Mouse (Mus musculus): ENCODE results near the gene 2210011C24Rik. TPM values are rescaled to one million over a fixed set of nuclear protein-coding genes. Genes with fewer than 3 reads are reported as not detected.
"Not testable (repeated sequence)": the region's sequence is repeated elsewhere in the genome, so short reads cannot be mapped to it uniquely, and the experiment has no call there.

Gene 2210011C24Rik
- total RNA-seq, 2 experiments from 2014 or later, result 0.93 to 1.4 TPM

DNA sequence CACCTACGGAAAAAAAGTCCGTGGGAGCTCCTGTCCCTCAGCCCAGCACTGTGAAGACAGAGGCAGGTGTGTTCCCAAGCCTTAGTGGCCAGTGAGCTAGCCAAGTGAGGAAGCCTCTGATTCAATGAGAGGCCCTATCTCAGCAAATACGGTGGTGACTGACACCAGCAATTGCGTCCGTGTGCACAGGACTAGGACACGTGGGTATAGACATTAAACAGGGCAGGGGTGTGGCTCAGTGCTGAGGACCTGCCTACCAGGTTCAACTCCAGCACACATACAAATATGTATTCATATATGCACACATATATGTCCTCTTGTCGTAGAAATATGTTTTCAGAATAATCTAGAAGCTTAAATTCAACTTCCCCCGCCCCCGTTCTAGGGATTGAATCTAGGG, 7.8 kb upstream of the 2210011C24Rik start:
- no peak for DNase-seq

DNA sequence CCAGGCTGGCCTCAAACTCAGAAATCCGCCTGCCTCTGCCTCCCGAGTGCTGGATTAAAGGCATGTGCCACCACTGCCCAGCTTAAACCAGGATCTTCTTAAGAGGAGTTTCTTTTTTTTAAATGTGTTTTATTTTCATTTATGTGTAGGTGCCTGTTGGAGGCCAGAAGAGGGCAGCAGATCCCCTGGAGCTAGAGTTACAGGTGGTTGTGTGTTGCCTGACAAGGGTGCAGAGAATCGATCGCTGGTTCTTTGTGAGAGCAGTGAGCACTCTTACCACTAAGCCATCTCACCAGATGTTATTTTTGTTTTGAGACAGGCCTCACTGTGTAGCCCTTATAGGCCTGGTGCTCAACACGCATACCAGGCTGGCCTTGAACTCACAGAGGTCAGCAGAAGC, 3.9 kb upstream of the 2210011C24Rik start:
- no peak for DNase-seq

DNA sequence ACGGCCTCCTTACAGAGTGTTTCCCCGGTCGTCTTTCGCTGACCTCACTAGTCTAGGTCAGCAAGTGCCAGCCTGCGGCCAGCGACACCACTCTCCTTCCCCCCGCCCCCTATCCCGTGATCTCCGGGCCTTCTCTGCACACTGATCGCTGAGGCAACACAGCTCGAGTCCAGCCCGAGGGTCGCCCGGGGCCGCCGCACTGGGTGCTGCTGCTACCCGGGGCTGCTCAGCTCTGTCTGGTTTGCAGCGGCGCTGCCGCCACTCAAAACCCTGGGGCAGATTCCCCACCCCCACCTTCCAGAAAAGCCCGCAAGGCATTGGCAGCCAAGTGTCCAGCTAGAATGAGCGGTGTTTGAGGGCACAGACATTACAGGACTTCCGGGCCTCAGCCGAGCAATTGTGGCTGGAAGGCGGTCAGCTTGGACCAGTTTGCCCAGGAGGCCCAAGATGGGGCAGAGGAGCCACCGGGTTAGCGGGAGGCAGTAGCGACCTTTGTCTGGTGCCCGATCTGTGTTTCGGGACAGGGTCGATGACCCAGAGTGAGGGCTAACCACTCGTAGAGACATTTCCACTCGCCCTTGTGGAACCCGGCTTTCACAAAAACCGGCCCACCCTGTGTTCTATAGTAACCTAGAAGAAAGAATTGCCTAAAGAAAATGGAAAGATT, 661 bp upstream of the 2210011C24Rik start:
- peak; percentile 31 for DNase-seq

DNA sequence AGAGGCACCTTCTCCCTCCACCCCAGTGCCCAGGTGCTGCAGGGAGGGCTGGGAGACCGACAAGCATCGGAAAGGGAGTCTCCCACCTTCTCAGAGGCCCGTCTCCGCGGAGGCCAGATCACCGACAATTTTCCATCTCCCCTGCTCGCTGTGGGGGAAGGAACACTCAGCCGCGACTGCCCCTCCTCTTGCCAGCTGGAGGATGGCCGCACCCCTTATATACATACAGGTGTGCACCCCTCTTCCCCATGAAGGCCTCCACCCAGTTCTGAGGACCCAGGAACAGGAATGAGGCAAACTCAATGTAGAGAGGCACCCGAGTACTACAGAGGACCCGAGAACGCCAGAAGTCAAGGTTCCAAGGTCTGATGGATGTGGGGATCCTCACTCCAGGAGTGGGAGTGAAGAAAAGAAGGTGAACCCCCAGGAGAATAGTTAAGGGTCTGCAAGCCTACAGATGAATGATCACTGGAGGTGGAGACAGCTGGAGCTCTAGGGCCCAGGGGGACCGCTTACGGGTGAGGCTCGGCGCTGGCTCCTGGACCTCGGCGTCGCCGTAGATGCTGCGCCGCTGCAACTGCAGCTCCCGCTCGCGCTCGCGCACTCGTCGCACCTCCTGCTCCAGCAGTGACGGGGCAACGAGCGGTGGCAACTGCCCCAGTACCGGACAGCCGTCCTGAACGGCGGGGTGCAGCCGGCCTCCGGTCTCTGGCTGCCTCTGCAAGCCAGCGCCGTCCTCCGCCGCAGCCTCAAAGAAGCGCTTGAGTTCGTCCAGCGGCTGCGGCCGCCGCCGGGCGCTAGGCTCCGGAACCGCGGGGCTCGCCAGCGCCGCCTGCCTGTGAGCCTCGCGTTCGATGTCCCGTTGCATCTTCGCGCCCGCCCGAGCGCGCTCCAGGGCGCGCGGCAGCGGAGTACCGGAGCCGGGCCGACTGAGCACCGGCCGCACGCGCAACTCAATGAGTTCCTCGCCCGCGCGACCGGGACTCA, 1.1 kb downstream of the 2210011C24Rik start:
- peak; percentile 82 for DNase-seq

DNA sequence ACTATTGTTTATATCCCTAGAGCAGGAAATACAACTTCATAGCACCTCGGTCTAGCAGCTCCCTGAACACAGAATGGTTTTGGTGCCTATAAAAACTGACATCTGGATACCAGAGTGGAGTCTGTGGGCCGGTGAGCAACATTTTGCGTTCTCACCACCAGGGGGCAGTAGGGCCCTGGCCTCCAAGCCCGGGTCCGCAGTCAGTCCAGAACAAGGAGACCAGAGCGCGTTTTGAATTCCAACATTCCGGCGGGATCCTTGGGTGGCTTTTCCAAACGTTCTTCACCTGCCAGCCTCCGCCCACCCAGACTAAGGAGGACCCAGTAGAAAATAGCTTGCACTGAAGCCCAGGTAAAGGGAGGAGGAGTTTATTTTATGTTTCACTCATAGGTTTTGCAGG, 2.1 kb downstream of the 2210011C24Rik start:
- peak; percentile 94 for DNase-seq

DNA sequence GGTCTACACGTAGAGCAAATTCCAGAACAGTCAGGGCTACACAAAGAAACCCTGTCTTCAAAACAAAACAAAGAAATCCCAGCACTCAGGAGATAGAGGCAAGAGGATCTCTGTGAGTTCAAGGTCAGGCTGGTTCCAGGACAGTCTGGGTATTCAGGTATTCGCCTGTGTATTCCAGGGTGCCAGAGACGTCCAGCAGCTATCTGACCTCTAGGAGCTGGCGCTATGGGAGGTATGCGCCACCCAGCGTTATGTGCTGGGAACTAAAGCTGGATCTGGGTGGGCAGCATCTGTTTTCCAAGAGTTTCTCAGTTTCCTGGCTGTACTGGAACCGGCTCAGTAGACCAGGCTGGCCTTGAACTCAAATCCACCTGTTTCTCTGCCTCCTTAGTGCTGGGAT, 3.6 kb downstream of the 2210011C24Rik start:
- DNase-seq, result no peak

DNA sequence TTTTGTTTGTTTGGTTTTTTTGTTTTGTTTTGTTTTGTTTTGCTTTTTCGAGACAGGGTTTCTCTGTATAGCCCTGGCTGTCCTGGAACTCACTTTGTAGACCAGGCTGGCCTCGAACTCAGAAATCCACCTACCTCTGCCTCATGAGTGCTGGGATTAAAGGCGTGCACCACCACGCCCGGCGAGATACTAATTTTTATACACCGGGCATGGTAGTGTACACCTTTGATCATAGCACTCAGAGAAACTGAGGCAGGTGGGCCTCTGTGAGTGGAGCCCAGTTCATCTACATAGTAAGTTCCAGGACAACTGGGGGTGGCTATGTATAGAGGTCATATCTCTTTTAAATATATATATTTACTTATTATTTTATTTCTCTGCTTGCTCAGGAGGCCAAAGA, 6.5 kb downstream of the 2210011C24Rik start:
- not testable (repeated sequence) for DNase-seq

DNA sequence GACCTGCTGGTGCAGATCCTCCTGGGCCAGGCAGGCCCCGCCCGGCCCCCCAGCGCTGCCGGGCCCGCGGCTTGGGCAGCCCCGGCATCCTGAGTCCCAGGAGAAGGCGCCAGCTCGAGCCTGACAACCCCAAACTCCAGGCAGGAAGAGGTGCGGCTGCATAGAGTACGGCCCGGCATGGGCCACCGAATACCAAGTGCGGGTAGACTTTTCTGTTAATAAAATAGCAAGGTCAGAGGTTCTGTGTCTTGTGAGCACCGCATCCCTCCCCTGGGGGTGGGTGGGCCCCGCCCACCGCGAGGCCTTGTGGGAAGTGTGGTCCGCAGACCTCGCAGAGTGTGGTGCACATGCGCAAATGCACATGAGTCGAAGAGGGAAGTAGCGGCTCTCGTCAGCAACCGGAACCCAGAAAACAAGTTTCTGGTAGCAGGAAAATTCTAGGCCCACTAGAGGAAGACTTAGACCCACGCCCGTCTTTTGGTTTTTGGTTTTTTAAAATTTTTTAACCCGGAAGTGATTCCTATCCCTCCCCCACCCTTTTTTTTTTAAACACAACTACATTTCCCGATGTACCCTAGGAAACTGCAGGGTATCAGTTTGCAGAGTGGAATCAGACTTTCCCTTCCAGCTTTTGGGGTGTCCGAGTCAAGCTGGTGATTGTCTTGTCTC, 7.3 kb downstream of the 2210011C24Rik start:
- peak; percentile 93 for DNase-seq

DNA sequence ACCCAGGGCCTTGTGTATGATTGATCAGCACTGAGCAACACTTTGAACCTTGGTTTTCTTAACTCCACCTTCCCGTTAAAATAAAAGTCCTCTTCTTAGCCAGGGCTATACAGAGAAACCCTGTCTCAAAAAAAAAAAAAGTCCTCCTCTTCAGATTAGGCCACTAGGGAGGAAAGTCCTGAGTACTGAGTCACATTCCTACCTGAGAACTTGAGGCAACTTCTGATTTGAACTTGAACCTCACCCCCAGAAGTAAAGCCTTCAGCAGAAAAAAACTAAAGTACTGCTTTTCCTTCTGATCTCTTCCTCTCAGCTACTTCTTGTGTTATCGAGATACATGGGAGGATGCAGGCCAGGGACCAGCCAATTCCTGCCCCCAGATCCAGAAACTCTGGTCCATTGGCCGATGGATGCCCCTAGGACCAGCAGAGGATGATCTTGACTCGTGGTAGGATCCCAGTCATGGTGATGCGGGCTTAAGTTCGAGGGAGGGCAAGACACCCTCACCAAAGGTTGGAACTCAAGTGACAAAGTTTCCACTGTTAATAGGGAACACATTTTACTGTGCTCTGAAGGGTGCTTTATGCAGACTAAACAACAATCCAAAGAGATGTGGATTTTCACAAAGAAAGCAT, 8.2 kb downstream of the 2210011C24Rik start:
- no peak for DNase-seq

DNA sequence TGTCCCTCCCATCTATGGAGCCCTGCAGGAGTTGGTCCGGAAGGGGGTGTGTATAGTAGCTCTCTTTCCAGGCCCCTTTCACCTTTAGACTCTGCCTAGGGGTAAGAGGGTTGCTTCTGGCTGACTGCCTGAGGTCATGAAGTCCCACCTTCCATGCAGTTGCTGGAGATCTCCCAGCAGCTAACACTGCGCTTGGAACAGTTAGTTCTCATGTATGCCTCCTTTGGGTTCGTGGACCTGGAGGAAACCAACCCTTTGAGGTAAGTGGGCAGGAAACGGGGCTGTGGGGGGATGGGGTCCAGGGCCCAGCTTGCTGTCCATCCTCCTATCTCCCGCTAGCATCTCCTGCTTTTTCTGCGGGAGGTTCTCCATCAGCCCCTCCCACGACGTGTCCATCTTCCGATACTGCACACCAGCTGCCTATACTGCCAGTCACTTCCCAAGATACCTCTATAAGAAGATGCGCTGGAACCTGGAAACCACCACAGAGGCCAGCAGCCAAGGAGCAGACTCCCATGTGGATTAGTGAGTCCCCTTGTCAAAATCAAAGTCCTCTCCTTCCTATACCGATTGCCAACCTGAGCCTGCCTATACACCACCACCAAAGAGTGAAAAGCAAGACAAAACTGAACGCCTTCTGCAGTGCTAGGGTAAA, 8.9 kb downstream of the 2210011C24Rik start:
- DNase-seq, result no peak

DNA sequence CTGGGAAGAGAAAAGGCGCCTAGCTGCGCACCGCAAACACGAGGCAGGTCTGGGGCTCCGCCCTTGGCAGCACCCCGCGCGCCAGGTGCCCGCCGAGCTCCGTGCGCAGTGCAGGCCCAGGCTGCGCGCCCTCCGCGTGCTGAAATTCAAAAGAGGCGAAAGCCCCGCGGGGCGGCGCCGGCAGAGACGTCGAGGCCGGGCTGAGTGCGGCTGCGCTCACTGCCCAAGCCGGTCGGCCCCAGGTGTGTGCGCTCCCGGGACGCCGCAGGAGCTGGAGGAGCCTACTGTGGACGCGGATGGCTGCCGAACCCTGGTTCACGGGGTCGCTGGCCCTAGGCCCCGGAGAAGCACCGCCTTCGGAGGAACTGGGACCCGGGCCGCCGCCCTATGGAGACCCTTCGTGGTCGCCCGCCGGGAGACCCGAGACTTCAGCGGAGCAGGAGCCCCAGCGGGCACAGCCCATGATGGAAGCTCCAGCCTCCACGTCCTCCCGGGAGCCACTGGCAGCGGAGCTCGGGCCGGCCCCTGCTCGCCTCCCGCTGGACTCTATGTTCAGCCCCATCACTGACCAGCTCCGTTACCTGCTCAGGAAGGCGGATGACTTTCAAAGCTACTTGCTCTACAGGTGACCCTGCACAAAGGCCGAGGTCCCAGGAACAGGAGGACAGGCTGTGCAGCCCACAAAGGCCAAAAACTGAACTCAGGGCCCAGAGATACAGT, 10.5 kb downstream of the 2210011C24Rik start, which contains the start of gene 1700067K01Rik:
TSS of gene 1700067K01Rik (plus strand) at position 222 of the 720 bp plus-strand sequence.
- DNase-seq, result no peak

DNA sequence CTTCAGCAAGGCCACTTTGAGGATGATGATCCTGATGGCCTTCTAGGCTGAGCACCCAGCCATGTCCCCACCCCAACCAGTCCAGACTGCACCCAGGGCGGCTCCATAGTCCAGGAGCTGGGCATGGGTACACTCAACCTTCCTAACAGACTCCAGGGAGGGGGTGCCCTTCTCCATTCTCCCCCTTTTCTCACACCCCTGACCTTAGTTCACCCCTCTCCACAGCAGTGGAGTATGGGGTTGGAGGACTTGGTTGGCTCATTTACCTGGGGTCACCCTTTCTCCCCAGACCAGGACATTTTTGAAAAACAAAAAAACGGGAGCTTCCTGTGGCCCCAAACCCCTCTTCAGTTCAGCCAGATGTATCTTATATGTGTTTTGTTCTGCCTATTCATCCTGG, 12.1 kb downstream of the 2210011C24Rik start:
- no peak for DNase-seq

DNA sequence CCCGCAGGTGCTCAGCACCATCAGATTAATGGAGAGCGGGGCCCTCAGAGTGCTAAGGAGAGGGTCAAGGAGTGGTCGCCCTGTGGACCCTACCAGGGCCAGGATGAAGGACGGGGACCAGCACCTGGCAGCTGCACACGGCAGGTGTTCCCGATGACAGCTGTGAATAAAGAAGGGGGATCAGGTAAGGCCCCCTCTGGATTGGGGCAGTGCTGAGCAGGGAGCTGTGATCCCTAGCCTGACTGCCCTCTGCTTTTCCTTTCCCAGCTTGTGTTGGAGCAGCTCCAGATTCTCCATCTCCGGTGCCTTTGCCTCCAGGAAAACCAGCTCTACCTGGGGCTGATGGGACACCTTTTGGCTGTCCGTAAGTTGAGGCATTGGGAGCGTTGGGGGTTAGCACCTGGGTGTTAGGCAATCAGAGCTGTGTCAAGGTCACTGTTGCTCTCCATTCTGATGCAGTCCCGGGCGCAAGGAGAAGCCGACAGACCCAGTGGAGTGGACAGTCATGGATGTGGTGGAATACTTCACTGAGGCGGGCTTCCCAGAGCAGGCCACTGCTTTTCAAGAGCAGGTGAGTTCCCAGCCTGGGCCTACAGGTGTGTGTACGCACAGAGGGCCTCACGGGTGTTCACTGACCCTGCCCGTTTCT, 12.8 kb downstream of the 2210011C24Rik start:
- DNase-seq, result no peak

DNA sequence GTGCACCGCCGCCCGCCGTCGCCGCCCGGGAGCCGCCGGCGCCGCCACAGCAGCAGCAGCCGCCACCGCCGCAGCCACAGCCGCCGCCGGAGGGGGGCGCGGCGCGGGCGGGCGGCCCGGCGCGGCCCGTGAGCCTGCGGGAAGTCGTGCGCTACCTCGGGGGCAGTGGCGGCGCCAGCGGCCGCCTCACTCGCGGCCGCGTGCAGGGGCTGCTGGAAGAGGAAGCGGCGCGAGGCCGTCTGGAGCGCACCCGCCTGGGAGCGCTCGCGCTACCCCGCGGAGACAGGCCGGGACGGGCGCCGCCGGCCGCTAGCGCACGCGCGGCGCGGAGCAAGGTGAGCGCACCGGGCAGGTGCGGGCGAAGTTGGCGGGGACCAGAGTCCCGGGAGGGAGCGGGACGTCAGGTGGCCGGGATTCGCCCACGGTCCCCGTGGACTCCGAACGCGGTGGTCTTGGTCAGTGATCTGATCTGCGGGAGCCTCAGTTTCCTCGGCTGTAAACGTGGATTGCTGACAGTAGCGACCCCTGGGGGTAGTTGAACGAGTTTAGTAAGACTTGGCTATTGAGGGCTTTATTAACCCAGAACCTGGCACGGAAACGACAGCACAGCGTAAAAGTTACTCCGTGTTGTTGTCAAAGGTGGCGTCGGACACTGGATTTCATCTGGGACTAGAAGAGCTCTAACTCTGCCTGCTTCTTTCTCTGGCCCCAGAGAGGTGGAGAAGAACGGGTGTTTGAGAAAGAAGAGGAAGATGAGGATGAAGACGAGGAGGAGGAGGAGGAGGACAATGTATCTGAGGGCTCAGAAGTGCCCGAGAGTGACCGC, 13.5 kb downstream of the 2210011C24Rik start:
- DNase-seq, result peak; percentile 64

DNA sequence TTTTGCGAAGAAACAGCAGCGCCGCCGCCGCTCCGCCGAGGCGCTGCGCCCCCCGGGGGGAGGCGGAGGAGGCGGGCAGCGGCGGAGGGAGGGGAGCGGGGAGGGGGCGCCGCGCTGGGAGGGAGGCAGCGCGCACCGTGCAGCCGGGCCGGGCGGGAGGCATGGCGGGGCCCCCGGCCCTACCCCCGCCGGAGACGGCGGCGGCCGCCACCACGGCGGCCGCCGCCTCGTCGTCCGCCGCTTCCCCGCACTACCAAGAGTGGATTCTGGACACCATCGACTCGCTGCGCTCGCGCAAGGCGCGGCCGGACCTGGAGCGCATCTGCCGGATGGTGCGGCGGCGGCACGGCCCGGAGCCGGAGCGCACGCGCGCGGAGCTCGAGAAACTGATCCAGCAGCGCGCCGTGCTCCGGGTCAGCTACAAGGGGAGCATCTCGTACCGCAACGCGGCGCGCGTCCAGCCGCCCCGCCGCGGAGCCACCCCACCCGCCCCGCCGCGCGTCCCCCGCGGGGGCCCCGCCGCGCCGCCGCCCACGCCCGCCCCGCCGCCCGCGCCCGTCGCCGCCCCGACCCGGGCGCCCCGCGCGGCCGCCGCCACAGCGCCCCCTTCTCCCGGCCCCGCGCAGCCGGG, 14.3 kb downstream of the 2210011C24Rik start, which contains the start of gene Samd1:
TSS of gene Samd1 (plus strand) at position 162 of the 631 bp plus-strand sequence.
- DNase-seq, result peak; percentile 65

DNA sequence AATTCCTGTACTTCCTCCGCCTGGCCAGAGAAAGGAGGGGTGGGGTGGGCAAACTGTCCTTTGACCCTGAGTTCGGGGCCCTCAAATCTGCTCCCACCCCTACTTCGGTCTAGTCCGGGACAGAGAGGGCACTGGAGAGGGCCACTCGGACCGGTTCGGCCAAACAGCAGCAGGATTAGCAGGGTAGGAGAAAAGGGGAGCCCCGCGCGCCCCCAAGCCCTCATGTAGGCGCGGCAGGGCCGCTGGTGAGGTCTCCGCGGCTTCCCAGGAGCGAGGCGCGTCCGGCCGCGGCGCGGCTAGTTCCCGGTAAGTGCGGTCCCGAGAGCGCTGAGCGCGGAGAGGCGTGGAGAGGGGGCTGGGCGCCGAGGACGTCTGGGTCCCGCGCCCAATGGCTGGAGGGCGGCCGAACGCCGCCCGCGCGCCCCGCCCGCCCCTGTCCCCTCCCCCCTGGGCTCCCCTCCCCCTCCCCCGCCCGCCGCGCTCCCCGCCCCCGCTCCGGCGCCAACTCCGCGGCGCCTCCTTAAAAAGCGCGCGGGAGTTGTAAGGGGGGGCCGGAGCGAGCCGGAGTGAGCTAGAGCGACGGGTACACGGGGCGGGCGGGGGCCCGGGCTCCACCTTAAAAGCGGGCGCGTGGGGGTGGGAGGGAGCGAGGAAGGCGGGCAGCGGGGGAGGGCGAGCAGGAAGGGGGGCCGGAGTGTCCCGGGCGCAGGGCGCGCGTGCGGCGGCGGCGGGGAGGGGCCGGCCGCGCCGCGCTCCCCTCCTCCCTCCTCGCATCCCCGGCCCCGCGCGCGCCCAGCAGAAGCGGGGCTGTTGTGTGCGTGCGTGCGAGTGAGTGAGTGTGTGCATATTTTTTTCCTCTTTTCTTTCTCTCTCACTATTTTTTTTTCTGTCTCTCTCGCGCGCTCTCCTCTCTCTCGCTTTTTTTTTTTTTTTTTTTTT, 15.1 kb downstream of the 2210011C24Rik start:
- DNase-seq, result peak; percentile 91

DNA sequence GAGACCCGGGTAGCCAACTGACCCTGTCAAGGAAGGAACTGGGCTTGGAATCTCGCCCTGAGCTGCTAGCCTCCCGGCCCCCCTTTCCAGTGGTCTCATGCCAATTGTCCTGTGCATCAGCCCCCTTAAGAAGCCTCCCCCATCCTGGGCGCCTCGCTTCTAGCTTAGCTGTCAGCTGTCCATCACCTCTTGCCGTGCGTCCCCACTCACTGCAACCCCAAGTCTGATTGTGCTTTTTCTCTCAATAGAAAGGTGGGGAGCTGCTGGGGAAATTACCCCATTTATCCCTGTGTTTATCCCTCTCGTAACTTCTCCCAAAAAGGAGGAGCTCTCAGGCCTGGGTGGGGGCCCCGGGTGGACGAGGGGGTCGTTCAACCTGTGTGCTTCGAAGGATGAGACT, 16.0 kb downstream of the 2210011C24Rik start:
- DNase-seq, result no peak

DNA sequence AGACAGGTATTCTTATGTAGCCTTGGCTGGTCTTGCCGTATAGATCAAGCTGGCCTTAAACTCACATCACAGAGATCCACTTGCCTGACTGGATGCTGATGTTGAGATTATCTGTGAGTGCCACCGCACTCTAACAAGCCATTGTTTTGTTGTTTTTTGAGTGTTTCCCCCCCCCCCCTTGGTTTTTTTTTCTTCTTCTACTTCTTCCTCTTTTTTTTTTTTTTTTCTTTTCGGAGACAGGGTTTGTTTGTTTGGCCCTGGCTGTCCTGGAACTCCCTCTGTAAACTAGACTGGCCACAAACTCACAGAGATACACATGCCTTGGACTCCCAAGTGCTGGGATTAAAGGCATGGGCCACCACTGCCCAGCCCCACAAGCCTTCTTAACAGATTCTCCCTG, 17.9 kb downstream of the 2210011C24Rik start:
- no peak for DNase-seq
